Mouse (Mus musculus): ENCODE data around the gene Uimc1.

DNA sequence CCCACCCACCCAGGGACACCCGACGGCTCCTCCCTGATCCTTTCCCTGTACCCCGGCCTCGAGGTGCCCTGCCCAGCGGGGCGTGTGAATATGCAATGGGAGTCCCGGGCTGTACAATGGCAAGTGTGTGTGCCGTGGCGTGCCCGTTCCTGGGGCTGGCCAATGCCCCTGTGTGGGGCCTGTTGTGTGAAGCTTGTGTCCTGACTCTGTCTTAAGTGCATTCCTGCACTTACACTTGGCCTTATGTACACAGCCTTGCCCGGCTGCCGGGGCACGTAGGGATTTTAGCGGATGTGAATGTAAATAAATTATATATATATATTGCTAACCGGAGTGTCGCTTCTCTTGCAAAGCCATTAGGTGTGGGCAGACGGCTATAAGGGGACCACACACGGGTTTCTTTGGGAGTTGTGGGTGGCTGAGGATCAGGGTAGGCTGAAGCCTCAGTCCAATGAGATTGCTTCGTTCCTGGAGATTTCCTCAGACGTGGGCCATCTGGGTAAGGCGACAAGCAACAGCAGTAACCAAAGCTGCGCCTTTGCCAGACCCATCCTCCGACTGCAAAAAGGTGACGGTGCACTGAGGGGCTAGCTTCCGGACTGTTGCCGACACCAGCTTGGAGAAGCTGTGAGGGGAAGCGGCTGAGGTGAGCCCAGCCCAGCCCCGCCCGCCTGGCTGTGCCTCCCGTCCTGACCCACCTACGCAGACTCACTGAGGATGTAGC is 94.2 kb downstream of the Uimc1 start:
- TF ChIP-seq CTCF (IDR thresholded peaks at IDR 0.05; ENCODE audit: low read depth, low read length), result no peak
- no peak for TF ChIP-seq POLR2A (IDR thresholded peaks at IDR 0.05; ENCODE audit: borderline replicate concordance, low read depth, low read length)

Data from bone marrow macrophage, adult 2 months (primary cell).